Mouse (Mus musculus): ENCODE measurements around the gene Dct.

GRCm38 (mm10) chr14:118009541-118009940 lies 42.5 kb downstream of the Dct start:
- TF ChIP-seq EP300 (IDR thresholded peaks at IDR 0.05; ENCODE audit: low read depth) = no peak
- no peak for TF ChIP-seq CTCF (IDR thresholded peaks at IDR 0.05; ENCODE audit: low read depth)

All from liver, embryonic 14.5 days (tissue).